Mouse (Mus musculus) thymus, postnatal 0 days (tissue): ENCODE measurements around the gene Tmem238. TPM values are rescaled to one million over a fixed set of nuclear protein-coding genes. Genes with fewer than 3 reads are reported as not detected.
A peak's percentile ranks its signal among the peaks of the same experiment; 100 is the strongest.
"Not testable (repeated sequence)": the region's sequence is repeated elsewhere in the genome, so short reads cannot be mapped to it uniquely, and the experiment has no call there.

Source experiments
- DNase-seq: peaks from one replicate; pipeline ENCODE4 v3.0.0-alpha.2; 2015; ENCODE audit warnings: low spot score
- polyA plus RNA-seq: library from polyadenylated mRNA; unstranded; fragments of >200 nt; fragmentation: Nextera tagmentation; extraction: Ambion mirVana; gene quantifications from 2 replicates; pipeline ENCODE4 v1.2.1, GENCODE M21; 2015

The Tmem238 gene
- 9.6 and 11.7 TPM in 2 replicates for polyA plus RNA-seq

DNA sequence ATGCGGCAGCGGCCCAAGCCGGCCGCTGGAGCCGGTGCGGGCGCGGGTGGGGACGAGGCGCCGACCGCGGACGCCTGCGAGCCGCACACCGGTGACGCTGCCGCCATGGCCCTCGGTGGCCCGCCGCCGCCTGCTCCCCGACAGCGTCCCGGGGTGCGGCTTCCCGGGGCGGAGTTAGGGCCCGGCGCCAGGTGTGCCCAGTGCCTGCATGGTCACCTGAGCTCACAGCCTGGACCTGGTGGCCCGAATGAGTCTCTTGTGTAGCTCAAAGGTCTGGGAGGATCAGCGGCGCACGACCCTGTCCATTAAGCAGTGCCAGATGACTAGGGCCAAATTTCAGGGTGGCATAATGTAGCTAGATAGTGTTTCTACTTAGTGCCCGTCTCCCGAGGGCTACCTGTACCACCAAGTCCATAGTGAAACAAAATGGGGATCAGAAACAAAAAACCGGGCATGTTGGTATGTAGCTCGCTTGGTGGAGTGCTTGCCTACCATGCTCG lies at the start of gene Tmem238:
TSS of gene Tmem238 (minus strand) at position 221 of the 500 bp plus-strand sequence.
- DNase-seq: peak; percentile 19

DNA sequence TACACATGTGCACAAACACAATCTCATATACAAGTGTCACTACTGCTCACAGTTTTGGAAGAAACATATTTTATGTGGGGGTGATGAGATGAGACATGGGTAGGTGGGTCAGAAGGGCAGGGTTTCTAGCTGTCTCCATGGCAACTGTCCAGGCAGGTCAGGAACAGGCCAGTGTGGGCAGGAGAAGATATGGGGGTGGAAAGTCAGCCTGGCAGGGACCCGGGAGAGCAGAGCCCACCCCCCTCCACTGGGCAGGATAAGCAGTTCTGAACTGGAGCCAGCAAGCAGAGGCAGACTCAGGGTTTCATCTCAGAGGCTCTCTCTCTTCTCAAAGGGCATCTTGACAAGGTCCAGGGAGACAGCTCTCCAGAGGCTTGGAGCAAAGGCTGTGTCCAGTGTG lies 48.2 kb upstream of the Tmem238 start:
- no peak for DNase-seq

- DNase-seq: peak; percentile 62
Measured at GRCm38 (mm10) chr7:4836351-4836792, 46.9 kb upstream of the Tmem238 start.

DNA sequence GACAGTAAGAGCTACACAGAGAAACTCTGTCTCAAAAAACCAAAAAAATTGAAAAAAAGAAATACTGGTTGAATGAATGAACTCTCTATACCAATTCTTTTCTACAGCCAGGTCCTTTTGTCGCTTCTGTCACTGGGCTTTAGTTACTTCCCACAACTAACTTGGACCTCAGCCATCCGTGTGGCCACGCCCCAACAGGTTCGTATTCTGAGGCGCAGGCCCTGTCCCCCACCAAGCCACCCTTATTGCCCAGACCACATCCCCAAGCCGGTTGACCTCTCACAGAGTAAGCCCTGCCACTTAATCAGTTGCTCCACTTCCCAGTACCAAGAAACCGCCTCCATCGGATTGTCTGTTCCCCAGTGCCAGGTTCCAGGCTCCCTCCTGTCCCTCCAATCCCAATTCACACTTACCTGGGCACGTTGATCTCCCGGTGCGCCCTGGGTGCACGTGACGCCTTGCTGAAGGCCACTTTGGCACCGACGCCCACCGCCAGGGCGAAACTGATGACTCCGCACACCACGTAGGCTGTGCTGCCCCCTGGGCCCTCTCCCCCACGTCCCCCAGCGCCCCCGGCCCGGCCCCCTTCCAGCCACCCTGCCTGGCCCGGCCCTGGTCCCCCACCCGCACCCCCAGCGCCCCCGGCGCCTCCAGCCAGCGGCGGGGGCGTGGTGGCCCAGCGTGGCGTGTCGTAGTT lies 46.3 kb upstream of the Tmem238 start:
- no peak for DNase-seq

DNA sequence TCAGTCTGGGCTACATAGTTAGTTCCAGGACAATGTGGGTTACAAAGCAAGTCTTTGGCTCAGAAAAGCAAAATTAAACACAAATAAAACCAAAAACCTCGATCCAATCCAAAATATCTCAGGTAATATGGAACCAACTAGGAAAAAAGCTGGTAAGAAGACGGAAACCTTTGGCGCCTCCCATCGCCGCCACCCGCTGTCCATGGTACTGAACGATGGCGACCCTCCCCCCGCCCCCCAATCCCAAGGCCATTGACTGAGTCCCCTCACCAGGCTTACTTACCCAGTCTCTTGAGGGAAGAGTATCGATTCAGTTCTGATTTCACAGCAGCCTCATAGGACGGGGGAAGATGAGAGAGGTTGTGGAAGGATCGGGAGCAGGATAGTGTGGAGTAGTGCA lies 41.0 kb upstream of the Tmem238 start:
- DNase-seq: no peak

GRCm38 (mm10) chr7:4825365-4825764 lies 35.9 kb upstream of the Tmem238 start:
- no peak for DNase-seq

GRCm38 (mm10) chr7:4822162-4822907 lies 32.9 kb upstream of the Tmem238 start:
- DNase-seq: no peak

GRCm38 (mm10) chr7:4821690-4822089 lies 32.2 kb upstream of the Tmem238 start:
- DNase-seq: no peak

- DNase-seq: not testable (repeated sequence)
Measured at GRCm38 (mm10) chr7:4820925-4821324, 31.5 kb upstream of the Tmem238 start.

GRCm38 (mm10) chr7:4816559-4816958 lies 27.1 kb upstream of the Tmem238 start:
- peak; percentile 77 for DNase-seq

GRCm38 (mm10) chr7:4813105-4813791 lies 23.8 kb upstream of the Tmem238 start:
- DNase-seq: no peak

DNA sequence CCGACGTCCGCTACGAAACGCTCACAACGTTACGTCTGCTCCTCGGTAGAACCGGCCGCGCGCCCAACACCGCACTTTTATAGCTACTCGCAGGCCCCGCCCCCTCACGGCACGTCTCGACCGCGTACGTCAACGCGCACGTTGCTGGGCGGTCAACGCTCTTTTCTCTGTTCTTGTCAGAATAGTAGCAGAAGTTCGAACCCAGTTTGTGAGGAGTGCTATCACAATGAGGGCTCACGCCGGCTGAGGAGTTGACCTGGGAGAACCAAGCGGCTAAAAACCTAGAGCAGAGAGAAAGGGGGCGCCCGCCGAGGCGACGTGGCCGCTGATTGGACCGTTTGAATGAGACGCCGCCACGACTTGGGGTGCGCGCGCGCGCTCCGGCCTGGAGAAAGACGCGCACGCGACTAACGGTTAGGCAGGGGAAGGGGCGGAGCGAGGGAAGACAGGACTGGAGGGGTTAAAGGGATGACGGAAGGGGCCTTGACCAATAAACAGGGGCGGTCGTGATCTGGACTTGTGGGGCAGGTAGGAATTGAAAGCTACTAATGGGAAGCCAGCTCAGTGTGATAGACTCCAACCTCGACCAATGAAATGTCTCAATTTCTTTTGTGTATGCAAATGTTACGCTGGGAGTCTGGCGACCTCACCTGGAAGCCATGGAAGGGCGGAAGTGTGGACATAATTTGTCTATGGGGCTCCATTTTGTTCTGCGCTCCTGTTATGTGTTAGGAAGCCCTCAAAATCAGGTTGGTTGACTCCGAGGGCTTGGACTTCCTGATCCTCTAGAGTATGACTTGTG lies 23.0 kb upstream of the Tmem238 start, which contains the start of gene Ube2s:
TSS of gene Ube2s (minus strand) at position 288 of the 802 bp plus-strand sequence.
- peak; percentile 100 for DNase-seq

DNA sequence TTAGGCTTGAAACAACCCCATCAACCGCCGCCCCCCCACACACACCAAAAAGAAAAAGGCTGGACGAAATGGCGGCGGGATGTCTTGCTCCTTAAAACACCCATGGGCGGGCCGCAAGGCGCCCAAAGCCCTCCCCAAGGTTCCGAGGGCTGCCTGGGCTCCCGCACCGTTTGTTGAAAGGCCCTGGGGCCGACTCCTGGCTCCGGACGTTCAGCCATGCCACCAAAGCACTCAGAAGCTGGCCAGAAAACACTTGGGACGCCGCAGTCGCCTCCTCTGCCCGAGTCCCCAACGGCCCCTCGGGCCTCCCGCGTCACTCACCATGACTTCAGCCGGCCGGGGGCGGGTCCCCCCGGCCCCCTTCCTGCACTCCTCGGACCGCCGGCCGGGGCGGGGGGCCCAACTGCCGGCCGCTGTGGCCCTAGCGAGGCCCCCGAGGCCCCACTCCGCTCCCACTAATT lies 22.4 kb upstream of the Tmem238 start:
- peak; percentile 49 for DNase-seq

GRCm38 (mm10) chr7:4811131-4811530 lies 21.7 kb upstream of the Tmem238 start:
- DNase-seq: not testable (repeated sequence)

- peak; percentile 57 for DNase-seq
Measured at GRCm38 (mm10) chr7:4806716-4807115, 17.3 kb upstream of the Tmem238 start.

DNA sequence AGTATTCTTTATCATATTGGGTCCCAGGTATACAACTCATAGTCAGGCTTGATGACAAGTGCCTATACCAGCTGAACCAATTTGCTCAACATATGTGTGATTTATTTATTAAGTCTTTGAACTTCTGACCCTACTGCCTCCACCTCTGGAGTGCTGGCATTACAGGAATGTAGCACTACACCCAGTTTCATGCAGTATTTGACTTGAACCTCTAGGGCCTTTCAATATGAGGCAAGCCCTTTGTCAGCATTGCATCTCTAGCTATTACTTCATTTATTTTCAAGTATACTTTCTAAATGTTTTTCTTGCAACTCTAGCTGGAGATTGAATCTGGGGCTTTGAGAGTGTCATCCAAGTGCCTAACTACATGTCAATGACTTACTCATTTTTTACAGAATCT lies 12.8 kb upstream of the Tmem238 start:
- DNase-seq: no peak

DNA sequence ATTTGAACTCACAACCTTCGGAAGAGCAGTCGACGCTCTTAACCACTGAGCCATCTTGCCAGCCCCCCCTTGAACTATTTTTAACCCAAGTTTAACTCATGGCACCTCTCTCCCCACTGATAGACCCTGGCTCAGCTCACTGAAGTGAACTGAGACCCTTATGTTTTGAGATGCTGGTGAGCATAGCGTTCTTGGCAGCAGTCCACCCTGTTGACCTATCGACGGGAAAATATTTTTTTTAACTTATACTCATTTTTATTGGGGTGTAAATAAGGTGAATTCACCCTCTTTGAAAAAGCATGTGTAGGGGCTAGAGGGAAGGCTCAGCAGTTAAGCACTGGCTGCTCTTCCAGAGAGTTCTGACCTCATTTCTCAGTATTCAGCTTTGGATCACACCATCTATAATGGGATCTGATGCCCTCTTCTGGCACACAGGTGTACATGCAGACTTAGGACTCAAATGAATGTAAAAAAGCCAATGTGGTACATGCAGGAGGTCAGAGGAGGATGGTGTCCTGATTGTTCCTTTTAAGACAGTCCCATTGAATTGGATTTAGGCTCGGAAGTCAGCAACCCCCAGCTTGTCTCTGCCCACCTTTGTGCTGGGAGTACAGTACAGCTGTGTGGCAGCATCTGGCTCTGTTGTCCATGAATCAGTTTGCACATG lies 6.4 kb upstream of the Tmem238 start:
- DNase-seq: peak; percentile 51

DNA sequence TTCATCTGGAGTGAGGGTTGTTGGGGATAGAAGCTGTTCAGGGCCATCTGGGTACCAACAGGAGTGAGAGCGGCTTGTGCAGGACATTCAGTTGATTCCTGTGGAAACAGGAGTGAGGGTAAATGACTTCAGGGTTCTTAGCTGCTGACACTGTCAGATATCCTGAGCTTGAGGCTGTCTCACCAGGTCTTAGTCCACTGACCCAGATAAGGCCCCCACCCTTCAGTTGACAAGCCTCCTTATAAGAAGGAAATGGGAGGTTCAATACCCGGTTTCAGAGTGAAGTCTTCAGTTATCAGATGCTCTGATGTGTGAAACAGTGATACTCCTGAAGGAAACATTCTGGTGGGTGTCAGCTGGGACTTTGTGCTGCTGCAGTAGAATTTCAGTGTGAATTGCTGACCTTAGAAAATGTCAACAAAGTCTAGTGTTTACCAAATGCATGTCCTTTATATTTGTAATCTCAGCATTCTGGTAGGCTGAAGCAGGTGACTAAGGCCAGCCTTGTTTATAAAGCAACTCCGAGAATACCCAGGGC lies 5.2 kb upstream of the Tmem238 start:
- no peak for DNase-seq

- DNase-seq: no peak
Measured at GRCm38 (mm10) chr7:4793674-4794073, 4.2 kb upstream of the Tmem238 start.

DNA sequence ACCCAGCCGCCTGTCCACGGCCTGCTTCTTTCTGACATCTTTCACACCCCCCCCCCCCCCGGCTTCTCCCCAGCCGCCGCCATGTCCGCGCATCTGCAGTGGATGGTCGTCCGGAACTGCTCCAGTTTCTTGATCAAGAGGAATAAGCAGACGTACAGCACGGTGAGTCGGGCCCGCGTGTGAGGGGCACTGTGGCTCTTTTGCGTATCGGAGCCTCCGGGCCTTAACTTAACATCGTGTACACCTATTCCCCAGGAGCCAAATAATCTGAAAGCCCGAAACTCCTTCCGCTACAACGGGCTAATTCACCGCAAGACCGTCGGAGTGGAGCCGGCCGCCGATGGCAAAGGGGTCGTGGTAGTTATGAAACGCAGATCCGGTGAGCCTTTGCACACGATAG lies 3.8 kb upstream of the Tmem238 start:
- DNase-seq: not testable (repeated sequence)
